Mouse (Mus musculus): ENCODE results near the gene Myrf.
A peak's percentile ranks its signal among the peaks of the same experiment; 100 is the strongest.

Gene Myrf

GRCm38 (mm10) chr19:10240654-10241305 is at the start of gene Myrf:
Gene Myrf, minus strand, starts transcription at chr19:10240748.
- peak; percentile 45 for DNase-seq (ENCODE audit: low read depth, low spot score)

- no peak for DNase-seq (ENCODE audit: low read depth, low spot score)
Measured at GRCm38 (mm10) chr19:10289609-10290150, 49.1 kb upstream of the Myrf start.

- DNase-seq (ENCODE audit: low read depth, low spot score), result no peak
Measured at GRCm38 (mm10) chr19:10288125-10289040, 47.8 kb upstream of the Myrf start.

- DNase-seq (ENCODE audit: low read depth, low spot score), result no peak
Measured at GRCm38 (mm10) chr19:10286458-10286872, 45.9 kb upstream of the Myrf start.

GRCm38 (mm10) chr19:10280771-10281540 is 40.4 kb upstream of the Myrf start:
- DNase-seq (ENCODE audit: low read depth, low spot score), result no peak

- DNase-seq (ENCODE audit: low read depth, low spot score), result no peak
Measured at GRCm38 (mm10) chr19:10279668-10280067, 39.1 kb upstream of the Myrf start.

GRCm38 (mm10) chr19:10278669-10279324 is 38.2 kb upstream of the Myrf start:
- DNase-seq (ENCODE audit: low read depth, low spot score), result no peak

- no peak for DNase-seq (ENCODE audit: low read depth, low spot score)
Measured at GRCm38 (mm10) chr19:10277759-10278158, 37.2 kb upstream of the Myrf start.

GRCm38 (mm10) chr19:10277331-10277730 is 36.8 kb upstream of the Myrf start:
- DNase-seq (ENCODE audit: low read depth, low spot score), result no peak

- no peak for DNase-seq (ENCODE audit: low read depth, low spot score)
Measured at GRCm38 (mm10) chr19:10276483-10277144, 36.1 kb upstream of the Myrf start.

- no peak for DNase-seq (ENCODE audit: low read depth, low spot score)
Measured at GRCm38 (mm10) chr19:10274056-10274455, 33.5 kb upstream of the Myrf start.

- DNase-seq (ENCODE audit: low read depth, low spot score), result no peak
Measured at GRCm38 (mm10) chr19:10272746-10273145, 32.2 kb upstream of the Myrf start.

- DNase-seq (ENCODE audit: low read depth, low spot score), result no peak
Measured at GRCm38 (mm10) chr19:10271592-10271991, 31.0 kb upstream of the Myrf start.

GRCm38 (mm10) chr19:10270356-10270755 is 29.8 kb upstream of the Myrf start:
- no peak for DNase-seq (ENCODE audit: low read depth, low spot score)

- no peak for DNase-seq (ENCODE audit: low read depth, low spot score)
Measured at GRCm38 (mm10) chr19:10268851-10269250, 28.3 kb upstream of the Myrf start.

GRCm38 (mm10) chr19:10267953-10268352 is 27.4 kb upstream of the Myrf start:
- DNase-seq (ENCODE audit: low read depth, low spot score), result no peak

- DNase-seq (ENCODE audit: low read depth, low spot score), result no peak
Measured at GRCm38 (mm10) chr19:10267057-10267456, 26.5 kb upstream of the Myrf start.

- no peak for DNase-seq (ENCODE audit: low read depth, low spot score)
Measured at GRCm38 (mm10) chr19:10266196-10266850, 25.8 kb upstream of the Myrf start.

- DNase-seq (ENCODE audit: low read depth, low spot score), result no peak
Measured at GRCm38 (mm10) chr19:10261369-10261768, 20.8 kb upstream of the Myrf start.
